Mouse (Mus musculus) embryonic fibroblast, embryonic 13.5 days (primary cell): ENCODE results near the gene Ceacam1.

Experiments
- CTCF ChIP-seq: IDR thresholded peaks from 2 replicates; pipeline ENCODE4 v1.5.1; 2011; ENCODE audit warnings: mild to moderate bottlenecking, control low read depth, low read length, moderate library complexity, borderline replicate concordance; ENCODE audit not compliant: insufficient read depth
- POLR2A ChIP-seq: IDR thresholded peaks from 2 replicates; pipeline ENCODE4 v1.6.1; 2011; ENCODE audit warnings: low read depth, mild to moderate bottlenecking, control low read depth, low read length, moderate library complexity

DNA sequence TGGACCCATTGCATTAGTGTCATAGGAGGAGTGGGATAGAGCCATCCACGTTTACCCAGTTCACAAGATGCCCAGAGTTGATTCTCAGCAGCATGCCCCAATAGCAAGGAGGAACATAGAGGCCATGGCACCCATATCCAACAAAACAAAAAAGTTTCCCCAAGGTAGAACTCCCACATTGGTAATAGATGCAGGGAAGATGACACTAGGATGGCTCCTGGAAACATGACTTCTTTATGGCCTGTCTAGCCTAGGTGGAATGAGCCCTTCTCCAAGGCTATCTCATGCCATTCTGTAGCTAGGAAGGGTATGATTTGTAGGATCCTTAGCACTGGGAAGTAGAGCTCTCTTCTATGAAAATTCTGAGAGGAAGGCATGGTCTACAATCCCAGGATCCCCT is 12.4 kb downstream of the Ceacam1 start:
- TF ChIP-seq CTCF = no peak
- no peak for TF ChIP-seq POLR2A
